Mouse (Mus musculus) kidney, adult 2 months (tissue): ENCODE data around the gene Kcnn4. TPM values are rescaled to one million over a fixed set of nuclear protein-coding genes. Genes with fewer than 3 reads are reported as not detected.

Experiments used
- DNase-seq: peaks from one replicate; pipeline ENCODE4 v3.0.0; 2021
- H3K27ac ChIP-seq: fragments of 200-500 bp; 2 replicates; pipeline ENCODE4 v1.5.1; 2012; ENCODE audit warnings: low read depth, low read length, control low read depth, inconsistent platforms; ENCODE audit not compliant: insufficient read depth
- H3K27me3 ChIP-seq: fragments of 200-500 bp; replicated peaks from 2 replicates; pipeline ENCODE4 v1.6.1; 2012; ENCODE audit warnings: mild to moderate bottlenecking, moderate library complexity, low read length, inconsistent platforms; ENCODE audit not compliant: control insufficient read depth, insufficient read depth
- H3K36me3 ChIP-seq: fragments of 200-500 bp; 2 replicates; pipeline ENCODE4 v1.6.1; 2012; ENCODE audit warnings: mild to moderate bottlenecking, moderate library complexity, low read length, inconsistent platforms; ENCODE audit not compliant: control insufficient read depth, insufficient read depth
- H3K4me1 ChIP-seq: fragments of 200-500 bp; 2 replicates; pipeline ENCODE4 v1.6.1; 2011; ENCODE audit warnings: low read length; ENCODE audit not compliant: control insufficient read depth, insufficient read depth
- H3K4me3 ChIP-seq: fragments of 200-500 bp; 2 replicates; pipeline ENCODE4 v1.5.1; 2011; ENCODE audit warnings: mild to moderate bottlenecking, low read depth, low read length, control low read depth; ENCODE audit not compliant: insufficient read depth
- CTCF ChIP-seq: fragments of 200-500 bp; conservative IDR thresholded peaks from 2 replicates; pipeline ENCODE4 v1.5.1; 2011; ENCODE audit warnings: low read depth, mild to moderate bottlenecking, control low read depth, low read length, moderate library complexity, mixed read lengths; ENCODE audit not compliant: insufficient read depth, insufficient read length
- POLR2A ChIP-seq: fragments of 200-500 bp; IDR thresholded peaks from one replicate; pipeline ENCODE4 v1.6.1; 2011; ENCODE audit warnings: low read depth, low read length, control low read depth
- WGBS: fragments of 180-500 bp; shearing (Covaris S2); methylation state at CpG from one replicate; pipeline ENCODE4 v1.1.7; 2018; 5-methylcytosine and 5-hydroxymethylcytosine counted together
- polyA plus RNA-seq: library from polyadenylated mRNA; depleted of rRNA; stranded (reverse); fragments of >200 nt; gene quantifications from 2 replicates; pipeline ENCODE4 v1.2.3, GENCODE M21; 2012

Kcnn4 gene
- polyA plus RNA-seq, 1 experiment: 4.1 TPM

GRCm38 (mm10) chr7:24402851-24403250 is 32.8 kb downstream of the Kcnn4 start:
- Histone ChIP-seq H3K4me1 (peaks cover 3% of the 10 kb centered on the region; the same call in 1 of the 2 replicates), H3K4me3 (no peak overlapping the region), H3K36me3 (no peaks in the 10 kb centered on the region), H3K27me3 (no peaks in the 10 kb centered on the region), H3K27ac (no peak overlapping the region)
- DNase-seq: no peak
- 97% methylated on average over 9 of the region's 9 CpGs for WGBS
- TF ChIP-seq CTCF (peak; percentile 35; the same call in 1 of the 2 replicates), POLR2A (no peak)

- H3K36me3 ChIP-seq: no peaks in the 10 kb centered on the region
- DNase-seq: no peak
- no peak overlapping the region for H3K27ac ChIP-seq
- no peak for TF ChIP-seq POLR2A
- TF ChIP-seq CTCF: no peak
- WGBS: 92% methylated on average over 13 of the region's 13 CpGs
- H3K4me1 ChIP-seq: peaks cover 3% of the 10 kb centered on the region; the same call in 1 of the 2 replicates
- H3K4me3 ChIP-seq: no peak overlapping the region
- H3K27me3 ChIP-seq: no peaks in the 10 kb centered on the region
These were observed 35.6 kb downstream of the Kcnn4 start for GRCm38 (mm10) chr7:24405649-24406048.

DNA sequence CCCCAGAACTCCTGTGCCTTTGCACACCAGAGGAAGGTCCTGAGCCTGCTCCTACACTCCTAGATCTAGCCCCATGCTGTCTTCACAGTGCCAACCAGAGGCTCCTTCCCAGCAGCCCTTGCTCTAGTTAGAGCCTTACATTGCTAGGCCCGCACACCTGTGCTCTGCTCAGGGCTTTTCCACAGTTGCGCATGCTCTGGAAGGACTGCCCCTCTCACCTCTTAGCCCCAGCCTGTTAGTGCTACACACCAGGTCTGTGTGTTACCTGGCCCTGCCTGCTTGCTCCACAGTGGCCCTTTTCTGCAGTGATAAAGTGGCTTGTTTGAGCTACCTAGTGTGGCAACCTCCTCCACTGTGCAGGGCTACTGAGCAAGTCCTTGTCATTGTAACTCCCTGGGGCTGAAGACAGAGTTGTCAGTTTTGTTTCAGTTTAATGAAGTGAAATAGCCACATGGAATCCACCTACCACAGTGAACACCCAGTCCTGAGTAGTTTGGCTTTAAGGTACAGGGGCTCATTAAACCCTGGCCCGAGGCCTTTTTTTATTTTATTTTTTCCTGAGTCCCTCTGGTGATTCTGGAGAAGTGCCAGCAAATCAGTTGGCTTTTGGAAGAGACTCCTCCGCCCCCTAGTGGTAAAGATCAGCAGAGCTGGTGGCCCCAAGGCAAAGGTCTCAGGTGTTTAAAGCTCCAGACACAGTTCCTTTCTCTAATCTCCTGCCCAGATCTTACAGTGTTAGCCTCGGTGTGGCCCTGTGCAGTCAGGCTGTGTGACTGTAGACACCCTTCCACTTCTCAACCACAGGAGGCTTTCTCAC is 36.7 kb downstream of the Kcnn4 start:
- Histone ChIP-seq H3K27me3 (no peaks in the 10 kb centered on the region), H3K4me1 (peaks cover 3% of the 10 kb centered on the region; the same call in 1 of the 2 replicates), H3K36me3 (no peaks in the 10 kb centered on the region), H3K4me3 (no peak overlapping the region), H3K27ac (no peak overlapping the region)
- TF ChIP-seq CTCF (peak; percentile 78), POLR2A (no peak)
- WGBS: 40% methylated on average over 5 of the region's 5 CpGs
- DNase-seq: peak; percentile 87

- Histone ChIP-seq H3K27ac (no peak overlapping the region), H3K4me3 (no peak overlapping the region), H3K4me1 (peaks cover 3% of the 10 kb centered on the region; the same call in 1 of the 2 replicates), H3K27me3 (no peaks in the 10 kb centered on the region), H3K36me3 (no peaks in the 10 kb centered on the region)
- no peak for DNase-seq
- WGBS: 81% methylated on average over 9 of the region's 9 CpGs
- TF ChIP-seq CTCF (no peak), POLR2A (no peak)
These were observed 38.1 kb downstream of the Kcnn4 start for GRCm38 (mm10) chr7:24408186-24408585.

DNA sequence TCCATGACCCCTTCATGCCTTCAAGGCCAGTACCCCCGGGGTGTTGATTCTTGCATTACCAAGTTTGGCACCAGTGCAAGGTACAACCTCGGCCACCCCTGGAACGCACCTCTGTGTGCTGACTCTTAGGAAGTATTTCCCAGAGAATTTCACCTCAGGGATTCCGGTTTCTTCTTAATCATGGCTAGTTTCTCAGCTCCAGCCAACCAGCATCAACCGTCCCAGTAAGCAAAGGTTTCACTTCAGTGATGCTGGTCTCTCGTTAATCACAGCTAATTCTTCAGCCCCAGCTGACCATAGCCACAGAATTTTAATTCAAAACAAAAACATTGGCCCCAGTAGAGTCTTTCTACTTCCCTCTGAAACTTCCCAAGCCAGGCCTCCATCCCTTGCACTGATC is 40.1 kb downstream of the Kcnn4 start:
- TF ChIP-seq POLR2A: no peak
- peak; percentile 13 for DNase-seq
- no peak overlapping the region for H3K4me3 ChIP-seq
- peaks cover 3% of the 10 kb centered on the region; the same call in 1 of the 2 replicates for H3K4me1 ChIP-seq
- WGBS: 42% methylated on average over 6 of the region's 6 CpGs
- H3K27me3 ChIP-seq: no peaks in the 10 kb centered on the region
- H3K27ac ChIP-seq: no peak overlapping the region
- no peaks in the 10 kb centered on the region for H3K36me3 ChIP-seq

DNA sequence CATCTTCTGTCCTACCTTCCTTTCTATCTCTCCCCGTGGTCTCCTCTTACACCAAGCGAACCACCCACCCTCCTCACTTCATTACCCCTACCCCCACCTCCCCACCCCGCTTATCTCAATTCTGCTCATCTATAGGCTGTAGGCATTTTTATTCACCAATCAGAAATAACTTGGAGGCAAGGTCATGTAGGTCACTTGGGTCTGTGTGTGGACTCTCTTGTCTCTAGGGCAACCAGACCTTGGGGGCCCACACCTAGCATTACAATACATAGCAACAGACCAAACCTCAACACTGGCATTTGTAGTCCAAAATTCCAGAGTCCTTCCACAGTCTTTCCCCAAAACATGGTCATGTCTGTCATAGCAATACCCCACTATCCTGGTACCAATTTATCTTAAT is 40.8 kb downstream of the Kcnn4 start:
- no peak overlapping the region for H3K4me3 ChIP-seq
- no peaks in the 10 kb centered on the region for H3K27me3 ChIP-seq
- no peaks in the 10 kb centered on the region for H3K36me3 ChIP-seq
- no peak overlapping the region for H3K27ac ChIP-seq
- 79% methylated on average over 3 of the region's 3 CpGs for WGBS
- peaks cover 3% of the 10 kb centered on the region; the same call in 1 of the 2 replicates for H3K4me1 ChIP-seq
- DNase-seq: no peak
- no peak for TF ChIP-seq POLR2A
- no peak for TF ChIP-seq CTCF

DNA sequence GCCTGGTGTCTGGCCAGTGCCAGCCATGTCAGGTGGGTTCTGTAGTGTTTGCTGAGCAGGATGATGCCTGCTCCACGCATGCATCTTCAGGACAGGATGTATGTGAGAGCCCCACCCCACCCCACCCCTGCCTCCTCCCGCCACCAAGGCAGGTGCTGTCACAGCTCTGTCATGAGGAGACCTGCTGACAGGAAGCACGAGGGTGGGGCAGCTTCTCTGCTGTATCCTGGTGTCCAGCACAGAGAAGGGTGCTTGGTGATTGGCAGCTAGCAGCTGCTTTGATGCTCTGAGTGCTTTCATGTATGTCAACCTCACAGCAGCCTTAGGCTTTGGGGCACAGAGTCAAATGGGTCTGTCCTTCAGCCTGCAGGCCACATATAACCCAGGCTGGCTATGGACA is 43.6 kb downstream of the Kcnn4 start:
- no peak for DNase-seq
- Histone ChIP-seq H3K4me3 (no peak overlapping the region), H3K27ac (no peak overlapping the region), H3K36me3 (no peaks in the 10 kb centered on the region), H3K4me1 (no peaks in the 10 kb centered on the region), H3K27me3 (no peaks in the 10 kb centered on the region)
- TF ChIP-seq CTCF: no peak
- WGBS: 74% methylated on average over 3 of the region's 3 CpGs

GRCm38 (mm10) chr7:24415261-24415660 is 45.2 kb downstream of the Kcnn4 start:
- H3K4me1 ChIP-seq: no peaks in the 10 kb centered on the region
- no peak for DNase-seq
- no peaks in the 10 kb centered on the region for H3K36me3 ChIP-seq
- TF ChIP-seq CTCF (no peak), POLR2A (no peak)
- no peak overlapping the region for H3K27ac ChIP-seq
- 78% methylated on average over 7 of the region's 7 CpGs for WGBS
- no peaks in the 10 kb centered on the region for H3K27me3 ChIP-seq
- no peak overlapping the region for H3K4me3 ChIP-seq
